Mouse (Mus musculus) limb, embryonic 15.5 days (tissue): ENCODE results near the gene Cyp2d22. TPM values are rescaled to one million over a fixed set of nuclear protein-coding genes. Genes with fewer than 3 reads are reported as not detected.
"Not testable (repeated sequence)": the region's sequence is repeated elsewhere in the genome, so short reads cannot be mapped to it uniquely, and the experiment has no call there.

Experiments
- ATAC-seq: fragments of 200-750 bp; cut with Nextera tagmentation; 2 replicates; pipeline ENCODE4 v1.8.0; 2017; ENCODE audit warnings: low read depth, moderate TSS enrichment; ENCODE audit not compliant: insufficient number of reproducible peaks, low FRiP score, low TSS enrichment
- H3K27ac ChIP-seq: fragments of 300-500 bp; sonication (generic); 2 replicates; pipeline ENCODE4 v1.5.1; 2015; ENCODE audit warnings: moderate library complexity, mild to moderate bottlenecking, inconsistent platforms
- H3K27me3 ChIP-seq: fragments of 300-500 bp; sonication (generic); 2 replicates; pipeline ENCODE4 v1.6.1; 2015; ENCODE audit warnings: inconsistent platforms
- H3K36me3 ChIP-seq: fragments of 300-500 bp; sonication (generic); 2 replicates; pipeline ENCODE4 v1.6.1; 2015; ENCODE audit warnings: inconsistent platforms
- H3K4me1 ChIP-seq: fragments of 300-500 bp; sonication (generic); 2 replicates; pipeline ENCODE4 v1.6.1; 2015; ENCODE audit warnings: inconsistent platforms
- H3K4me2 ChIP-seq: fragments of 300-500 bp; sonication (generic); 2 replicates; pipeline ENCODE4 v1.6.1; 2015; ENCODE audit warnings: mild to moderate bottlenecking, inconsistent platforms
- H3K4me3 ChIP-seq: fragments of 300-500 bp; sonication (generic); 2 replicates; pipeline ENCODE4 v1.5.1; 2015; ENCODE audit warnings: mild to moderate bottlenecking, inconsistent platforms
- H3K9ac ChIP-seq: fragments of 300-500 bp; sonication (generic); 2 replicates; pipeline ENCODE4 v1.6.1; 2015; ENCODE audit warnings: inconsistent platforms
- H3K9me3 ChIP-seq: fragments of 300-500 bp; sonication (generic); 2 replicates; pipeline ENCODE4 v1.6.1; 2016; ENCODE audit warnings: inconsistent platforms
- WGBS: fragments of 180-500 bp; shearing (Covaris S2); methylation state at CpG from one replicate; pipeline ENCODE4 v1.1.7; 2015; 5-methylcytosine and 5-hydroxymethylcytosine counted together
- polyA plus RNA-seq: library from polyadenylated mRNA; unstranded; fragments of >200 nt; fragmentation: Nextera tagmentation; extraction: Ambion mirVana; gene quantifications from 2 replicates; pipeline ENCODE4 v1.2.1, GENCODE M21; 2015

Gene Cyp2d22
- polyA plus RNA-seq, 1 experiment from 2014 or later = 7.4 TPM

DNA sequence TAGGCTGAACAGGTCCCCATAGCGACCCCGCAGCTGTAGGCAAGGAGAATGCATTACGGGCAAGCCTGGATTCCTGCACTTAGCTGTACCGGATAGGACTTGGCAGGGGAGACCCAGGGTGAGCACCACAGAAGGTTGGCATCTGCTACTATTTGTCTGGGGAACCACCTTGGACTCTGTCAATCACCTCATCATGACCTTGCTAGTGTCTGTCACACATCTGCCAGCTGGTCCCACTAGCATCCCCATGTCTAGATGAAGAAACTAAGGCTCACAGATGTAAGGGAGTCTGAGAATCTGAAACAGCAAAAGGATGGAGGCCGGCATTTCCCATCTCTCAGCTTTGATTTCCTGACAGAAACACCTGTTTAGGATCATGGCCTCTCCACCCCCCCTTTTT is 5.6 kb downstream of the Cyp2d22 start:
- ATAC-seq = no peak
- no peak overlapping the region for H3K27ac ChIP-seq
- H3K4me2 ChIP-seq = no peak overlapping the region
- H3K9me3 ChIP-seq = no peaks in the 10 kb centered on the region
- peaks cover 9% of the 10 kb centered on the region for H3K4me1 ChIP-seq
- no peak overlapping the region for H3K9ac ChIP-seq
- H3K27me3 ChIP-seq = no peaks in the 10 kb centered on the region
- WGBS = 73% methylated on average over 5 of the region's 5 CpGs
- no peak overlapping the region for H3K4me3 ChIP-seq
- H3K36me3 ChIP-seq = no peaks in the 10 kb centered on the region

DNA sequence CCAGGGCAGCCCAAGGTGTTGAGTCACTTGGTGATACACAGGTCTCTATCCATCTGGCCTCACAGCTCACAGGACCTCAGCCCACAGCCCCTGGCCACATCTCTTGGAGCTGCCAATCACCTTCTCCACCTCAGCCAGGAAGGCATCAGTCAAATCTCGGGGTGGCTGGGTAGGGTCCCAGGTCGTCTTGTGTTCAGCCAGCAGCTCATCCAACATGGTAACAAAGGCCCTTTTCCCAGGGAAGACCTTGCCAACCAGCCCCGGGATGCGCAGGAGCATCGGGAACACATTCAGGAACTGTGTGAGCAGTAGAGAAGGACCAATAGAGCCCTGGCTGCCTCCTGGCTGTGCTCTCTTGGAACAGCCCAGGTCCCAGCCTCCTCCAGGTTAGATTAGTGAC is 7.1 kb downstream of the Cyp2d22 start:
- no peaks in the 10 kb centered on the region for H3K36me3 ChIP-seq
- H3K27me3 ChIP-seq = no peaks in the 10 kb centered on the region
- H3K9ac ChIP-seq = no peak overlapping the region
- no peaks in the 10 kb centered on the region for H3K9me3 ChIP-seq
- ATAC-seq = no peak
- H3K4me2 ChIP-seq = no peak overlapping the region
- H3K4me1 ChIP-seq = peaks cover 6% of the 10 kb centered on the region; the same call in 1 of the 2 replicates
- no peak overlapping the region for H3K27ac ChIP-seq
- WGBS = 85% methylated on average over 5 of the region's 5 CpGs
- H3K4me3 ChIP-seq = no peak overlapping the region

- H3K4me1 ChIP-seq = peaks cover 6% of the 10 kb centered on the region; the same call in 1 of the 2 replicates
- H3K27me3 ChIP-seq = no peaks in the 10 kb centered on the region
- 88% methylated on average over 6 of the region's 6 CpGs for WGBS
- no peaks in the 10 kb centered on the region for H3K9me3 ChIP-seq
- no peaks in the 10 kb centered on the region for H3K36me3 ChIP-seq
- no peak overlapping the region for H3K9ac ChIP-seq
- no peak overlapping the region for H3K4me3 ChIP-seq
- ATAC-seq = no peak
- no peak overlapping the region for H3K4me2 ChIP-seq
- no peak overlapping the region for H3K27ac ChIP-seq
These were observed 7.6 kb downstream of the Cyp2d22 start for GRCm38 (mm10) chr15:82372446-82372845.

- H3K4me2 ChIP-seq = no peak overlapping the region
- H3K4me1 ChIP-seq = no peaks in the 10 kb centered on the region
- WGBS = 87% methylated on average over 1 of the region's 1 CpGs
- no peak overlapping the region for H3K9ac ChIP-seq
- no peak for ATAC-seq
- no peaks in the 10 kb centered on the region for H3K9me3 ChIP-seq
- no peaks in the 10 kb centered on the region for H3K36me3 ChIP-seq
- H3K4me3 ChIP-seq = no peak overlapping the region
- H3K27me3 ChIP-seq = no peaks in the 10 kb centered on the region
- H3K27ac ChIP-seq = no peak overlapping the region
These were observed 11.2 kb downstream of the Cyp2d22 start for GRCm38 (mm10) chr15:82368851-82369250.

DNA sequence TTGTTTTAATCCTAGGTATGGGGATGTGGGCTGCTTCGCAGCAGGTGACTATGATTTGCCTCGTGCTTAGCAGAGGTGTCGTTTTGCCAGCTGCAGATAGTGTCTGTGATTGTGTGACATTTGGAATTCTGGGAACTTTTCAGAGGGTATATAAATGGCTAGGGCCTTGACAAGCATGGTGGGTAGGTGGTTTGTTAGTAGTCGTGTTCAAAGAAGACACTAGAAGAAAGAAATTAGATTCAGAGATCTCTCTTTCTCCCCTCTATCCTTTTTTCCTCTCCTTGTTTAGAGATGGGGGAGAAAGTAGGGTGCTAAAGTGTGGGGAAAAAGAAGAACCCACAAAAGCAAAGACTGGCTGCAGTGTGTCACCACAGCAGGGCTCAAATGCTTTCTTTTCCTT is 11.9 kb downstream of the Cyp2d22 start:
- Histone ChIP-seq H3K4me2 (no peak overlapping the region), H3K4me1 (no peaks in the 10 kb centered on the region)
- WGBS = 87% methylated on average over 4 of the region's 4 CpGs

DNA sequence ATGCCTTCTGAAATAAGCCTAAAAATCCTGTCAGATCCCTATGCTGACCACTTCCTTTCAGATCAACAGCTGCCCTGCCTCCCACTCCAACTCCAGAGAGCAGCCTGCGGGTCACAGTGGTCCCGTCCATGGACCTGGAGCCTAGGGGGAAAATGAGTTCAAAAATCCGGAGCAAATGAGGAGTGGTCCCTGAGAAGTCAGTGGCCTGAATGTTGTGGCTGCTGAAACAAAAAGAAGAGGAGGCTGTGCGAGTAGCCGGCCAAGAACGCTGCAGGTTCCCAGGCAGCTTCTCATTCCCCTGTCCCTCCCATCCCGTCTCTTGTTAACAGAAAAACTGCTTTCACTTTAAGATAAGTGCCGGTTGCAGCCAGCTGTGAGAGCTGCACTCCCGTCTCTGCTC is 15.5 kb downstream of the Cyp2d22 start:
- H3K4me1 ChIP-seq, H3K9ac ChIP-seq, H3K36me3 ChIP-seq, H3K4me2 ChIP-seq, H3K27me3 ChIP-seq, H3K27ac ChIP-seq, ATAC-seq, H3K4me3 ChIP-seq, H3K9me3 ChIP-seq: not testable (repeated sequence)
- 17% methylated on average over 7 of the region's 9 CpGs for WGBS

More for the DNA sequence above, 11.9 kb downstream of the Cyp2d22 start:
- H3K36me3 ChIP-seq = no peaks in the 10 kb centered on the region
- H3K9ac ChIP-seq = no peak overlapping the region
- no peaks in the 10 kb centered on the region for H3K27me3 ChIP-seq
- no peak for ATAC-seq
- no peak overlapping the region for H3K27ac ChIP-seq
- no peaks in the 10 kb centered on the region for H3K9me3 ChIP-seq
- H3K4me3 ChIP-seq = no peak overlapping the region

- H3K27me3 ChIP-seq, H3K4me1 ChIP-seq, H3K4me2 ChIP-seq, H3K36me3 ChIP-seq, ATAC-seq, H3K9me3 ChIP-seq, H3K4me3 ChIP-seq, H3K9ac ChIP-seq, H3K27ac ChIP-seq: not testable (repeated sequence)
- WGBS = 79% methylated on average over 10 of the region's 12 CpGs
These were observed 16.3 kb downstream of the Cyp2d22 start for GRCm38 (mm10) chr15:82363801-82364200.

GRCm38 (mm10) chr15:82362234-82362633 is 17.8 kb downstream of the Cyp2d22 start:
- no peak for ATAC-seq
- H3K36me3 ChIP-seq = no peaks in the 10 kb centered on the region
- H3K4me2 ChIP-seq = no peak overlapping the region
- H3K27ac ChIP-seq = no peak overlapping the region
- H3K27me3 ChIP-seq = no peaks in the 10 kb centered on the region
- no peak overlapping the region for H3K4me3 ChIP-seq
- peaks cover 7% of the 10 kb centered on the region; the same call in 1 of the 2 replicates for H3K4me1 ChIP-seq
- no peaks in the 10 kb centered on the region for H3K9me3 ChIP-seq
- H3K9ac ChIP-seq = no peak overlapping the region
- WGBS = 71% methylated on average over 4 of the region's 4 CpGs

- H3K27ac ChIP-seq = no peak overlapping the region
- WGBS = 61% methylated on average over 11 of the region's 11 CpGs
- ATAC-seq = no peak
These were observed 18.5 kb downstream of the Cyp2d22 start for GRCm38 (mm10) chr15:82361459-82362018.

DNA sequence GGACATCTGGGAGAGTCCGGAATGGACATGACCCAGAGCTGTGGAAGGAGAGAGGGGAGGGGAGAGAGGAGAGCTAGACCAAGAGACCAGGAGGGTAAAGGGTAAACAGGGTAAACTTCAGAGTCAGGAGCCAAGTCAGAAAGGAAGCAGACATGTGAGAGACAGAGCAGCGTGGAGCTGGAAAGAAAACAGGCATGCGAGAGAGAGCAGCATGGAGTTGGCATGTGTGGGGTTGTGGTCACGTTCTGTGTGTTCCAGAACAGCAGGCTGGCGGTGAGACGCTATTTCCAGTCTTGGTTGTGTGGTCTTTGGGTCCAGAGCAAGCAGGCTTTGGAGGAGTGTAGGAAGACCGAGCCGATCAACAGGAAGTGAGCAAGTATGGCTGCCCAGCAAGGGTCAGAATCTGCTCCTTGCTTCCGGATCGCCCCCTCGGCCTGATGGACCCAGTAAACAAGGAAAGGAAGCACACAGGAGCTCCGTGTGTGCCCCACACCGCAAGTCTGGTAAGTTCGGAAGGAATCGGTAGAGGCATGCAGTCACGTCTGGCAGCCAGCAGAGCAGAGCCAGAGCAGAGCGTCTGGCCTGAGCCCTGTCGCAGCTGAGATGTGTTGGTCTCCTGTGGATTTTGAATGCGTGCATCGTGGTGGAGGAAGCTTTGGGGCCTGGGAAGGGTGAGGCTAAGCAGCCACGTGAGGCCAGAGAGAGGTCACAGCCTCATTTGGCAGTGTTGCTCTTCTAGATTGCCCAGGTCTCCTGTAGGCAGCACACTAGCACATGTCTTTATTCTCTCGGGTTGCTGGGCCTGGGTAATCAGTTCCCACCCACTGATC is 21.4 kb downstream of the Cyp2d22 start:
- no peaks in the 10 kb centered on the region for H3K9me3 ChIP-seq
- no peak overlapping the region for H3K9ac ChIP-seq
- H3K27me3 ChIP-seq = no peaks in the 10 kb centered on the region
- ATAC-seq = no peak
- no peaks in the 10 kb centered on the region for H3K36me3 ChIP-seq
- H3K4me3 ChIP-seq = no peak overlapping the region
- H3K4me1 ChIP-seq = peaks cover 13% of the 10 kb centered on the region
- WGBS = 52% methylated on average over 22 of the region's 22 CpGs
- H3K27ac ChIP-seq = peak overlapping the region; percentile 44; the same call in 1 of the 2 replicates
- no peak overlapping the region for H3K4me2 ChIP-seq

More at GRCm38 (mm10) chr15:82361459-82362018, 18.5 kb downstream of the Cyp2d22 start:
- no peak overlapping the region for H3K4me3 ChIP-seq
- no peaks in the 10 kb centered on the region for H3K9me3 ChIP-seq
- H3K27me3 ChIP-seq = no peaks in the 10 kb centered on the region
- no peaks in the 10 kb centered on the region for H3K36me3 ChIP-seq
- no peak overlapping the region for H3K9ac ChIP-seq
- no peak overlapping the region for H3K4me2 ChIP-seq
- H3K4me1 ChIP-seq = peaks cover 7% of the 10 kb centered on the region; the same call in 1 of the 2 replicates

- H3K9me3 ChIP-seq = no peaks in the 10 kb centered on the region
- H3K27me3 ChIP-seq = no peaks in the 10 kb centered on the region
- ATAC-seq = peak; percentile 98
- H3K9ac ChIP-seq = peak within 1 kb of the TSS; percentile 98
- 1% methylated on average over 57 of the region's 57 CpGs for WGBS
- peak within 1 kb of the TSS; percentile 83 for H3K4me2 ChIP-seq
- peak within 1 kb of the TSS; percentile 94 for H3K27ac ChIP-seq
- H3K4me3 ChIP-seq = peak within 1 kb of the TSS; percentile 95
- peaks cover 18% of the 10 kb centered on the region for H3K36me3 ChIP-seq
- H3K4me1 ChIP-seq = peaks cover 26% of the 10 kb centered on the region
These were observed 25.7 kb downstream of the Cyp2d22 start, which contains the start of gene Ndufa6 for GRCm38 (mm10) chr15:82354126-82354945. TSS of gene Ndufa6 (minus strand) at chr15:82354322.

DNA sequence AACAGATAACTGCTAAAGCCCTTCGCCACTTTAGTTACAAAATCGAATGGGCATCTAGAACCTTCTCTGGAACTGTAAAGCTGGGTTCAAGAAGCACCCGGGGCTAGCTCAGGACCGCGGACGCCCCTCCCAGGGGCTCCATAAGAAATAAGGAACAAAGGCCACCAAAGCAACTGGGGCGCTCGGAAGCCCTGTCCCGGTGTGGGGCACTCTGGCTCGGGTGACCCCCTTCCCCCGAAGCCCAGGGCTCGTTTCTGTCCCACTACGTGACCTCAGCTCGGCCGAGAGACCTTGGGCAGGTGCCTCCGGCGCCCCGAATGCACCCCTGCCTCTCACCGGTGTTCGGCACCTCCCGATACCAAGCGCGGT is 26.3 kb downstream of the Cyp2d22 start:
- peaks cover 24% of the 10 kb centered on the region for H3K36me3 ChIP-seq
- H3K4me1 ChIP-seq = peaks cover 21% of the 10 kb centered on the region
- no peaks in the 10 kb centered on the region for H3K9me3 ChIP-seq
- H3K4me3 ChIP-seq = peak overlapping the region; percentile 95
- H3K27ac ChIP-seq = peak overlapping the region; percentile 94
- ATAC-seq = no peak
- H3K27me3 ChIP-seq = no peaks in the 10 kb centered on the region
- peak overlapping the region; percentile 98 for H3K9ac ChIP-seq
- 1% methylated on average over 23 of the region's 23 CpGs for whole genome bisulfite sequencing
- H3K4me2 ChIP-seq = peak overlapping the region; percentile 83
